In genomic region chr7:24286090-24286489, GRCm38 (mm10) we compare ENCODE assay signal across 17 mouse cellular contexts. TPM values are rescaled to one million over a fixed set of nuclear protein-coding genes. Genes with fewer than 3 reads are reported as not detected.
A peak's percentile ranks its signal among the peaks of the same experiment; 100 is the strongest.
DNase-seq lines count a peak whose midpoint lies in the region; ATAC-seq and TF ChIP-seq lines count a peak whose summit lies in the region.
"Had no signal": no experiment of that assay in that cellular context is flagged by ENCODE, and none has a peak within 500 bp of the region (broad histone marks: within the 10 kb centered on the region; RNA-seq: fewer than 3 reads in every experiment).

No protein-coding gene starts in this region.

- no peaks in the 10 kb centered on the region for H3K27me3 ChIP-seq in lung, embryonic 14.5 days (ENCODE audit: insufficient read depth, low read length)
- no peaks in the 10 kb centered on the region for H3K27me3 ChIP-seq in hindbrain, embryonic 10.5 days (ENCODE audit: insufficient read depth, poor library complexity, severe bottlenecking)
- H3K27me3 ChIP-seq: embryonic facial prominence, embryonic 12.5 days; limb, embryonic 12.5 days had no signal

- intact Hi-C loops in heart, postnatal 25 days (cut with DNase I) = loop anchor here (5.0 kb wide), 1 partner anchor 319 kb away; no protein-coding TSS in a partner anchor
- intact Hi-C loops in left cerebral cortex, postnatal 4 days (cut with DNase I) = loop anchor here (10.0 kb wide), 1 partner anchor 321 kb away; no protein-coding TSS in a partner anchor

- 48% methylated on average over 4 of the region's 4 CpGs for WGBS in lung, embryonic 14.5 days
- 44% methylated on average over 4 of the region's 4 CpGs for WGBS in lung, adult 2 months
- whole genome bisulfite sequencing in hindbrain, embryonic 10.5 days = 46% methylated on average over 4 of the region's 4 CpGs

- no peak overlapping the region for H3K27ac ChIP-seq in lung, embryonic 14.5 days (ENCODE audit: low read depth)
- no peak overlapping the region for H3K27ac ChIP-seq in hindbrain, embryonic 10.5 days
- H3K27ac ChIP-seq: embryonic facial prominence, embryonic 12.5 days; limb, embryonic 12.5 days had no signal

- no peak for TF ChIP-seq POLR2A in lung, adult 2 months (IDR thresholded peaks at IDR 0.05; ENCODE audit: borderline replicate concordance, extremely low read depth, low read depth, low read length)

- peaks cover 20% of the 10 kb centered on the region for H3K36me3 ChIP-seq in lung, embryonic 14.5 days (ENCODE audit: insufficient read depth)
- H3K36me3 ChIP-seq in hindbrain, embryonic 10.5 days = peaks cover 44% of the 10 kb centered on the region

- no peak overlapping the region for H3K4me3 ChIP-seq in lung, embryonic 14.5 days (ENCODE audit: low read depth, low read length)
- H3K4me3 ChIP-seq in lung, adult 2 months (replicated peaks; ENCODE audit: extremely low read depth, low read depth, low read length) = no peak overlapping the region
- no peak overlapping the region for H3K4me3 ChIP-seq in hindbrain, embryonic 10.5 days
- H3K4me3 ChIP-seq: embryonic facial prominence, embryonic 12.5 days; limb, embryonic 12.5 days had no signal

- H3K4me1 ChIP-seq in lung, embryonic 14.5 days (ENCODE audit: insufficient read depth) = no peaks in the 10 kb centered on the region
- no peaks in the 10 kb centered on the region for H3K4me1 ChIP-seq in lung, adult 2 months (ENCODE audit: control insufficient read depth, insufficient read depth, low read length)
- H3K4me1 ChIP-seq in hindbrain, embryonic 10.5 days (replicated peaks) = no peaks in the 10 kb centered on the region
- H3K4me1 ChIP-seq: embryonic facial prominence, embryonic 12.5 days; limb, embryonic 12.5 days had no signal

- ATAC-seq in lung, embryonic 14.5 days (ENCODE audit: insufficient read depth) = no peak
- ATAC-seq: forebrain, embryonic 14.5 days had no signal

- H3K9me3 ChIP-seq in lung, embryonic 14.5 days (ENCODE audit: low read depth, low read length) = no peaks in the 10 kb centered on the region
- peaks cover 21% of the 10 kb centered on the region; the same call in 1 of the 2 replicates for H3K9me3 ChIP-seq in hindbrain, embryonic 10.5 days
- H3K9me3 ChIP-seq: embryonic facial prominence, embryonic 12.5 days had no signal

- no peak overlapping the region for H3K4me2 ChIP-seq in lung, embryonic 14.5 days
- H3K4me2 ChIP-seq: embryonic facial prominence, embryonic 12.5 days; limb, embryonic 12.5 days had no signal

- H3K9ac ChIP-seq in lung, embryonic 14.5 days = no peak overlapping the region
- H3K9ac ChIP-seq: embryonic facial prominence, embryonic 12.5 days; limb, embryonic 12.5 days had no signal

- peak; percentile 13 for DNase-seq in heart, adult 11 months
- no peak for DNase-seq in heart, postnatal 25 days (ENCODE audit: low spot score)
- DNase-seq in lung, embryonic 14.5 days = peak; percentile 15
- no peak for DNase-seq in lung, adult 2 months
- DNase-seq in R1 (ENCODE audit: low read depth, low spot score) = peak; percentile 43
- peak; percentile 26 for DNase-seq in retina, postnatal 1 day
- DNase-seq in hindbrain, embryonic 10.5 days (ENCODE audit: low spot score) = no peak
- DNase-seq in left cerebral cortex, postnatal 4 days = no peak
- DNase-seq: cerebellum, adult 9-10 months; kidney, adult 9 months; layer of hippocampus, adult 9-11 months; lung, postnatal 14 days had no signal

- peak; percentile 26 for TF ChIP-seq CTCF in lung, embryonic 14.5 days (IDR thresholded peaks at IDR 0.05; ENCODE audit: low read depth)
- TF ChIP-seq CTCF in lung, adult 2 months (IDR thresholded peaks at IDR 0.05; ENCODE audit: insufficient read depth, low read length) = no peak

RNA-seq across cellular contexts. Expression of gene Zfp61, which starts 14.9 kb away (rescaled TPM):
- 1 to 10 TPM; 3.1 to 4.5 TPM for total RNA-seq in heart, postnatal 25 days (2021)
- 32.1 and 32.4 TPM in 2 replicates for polyA plus RNA-seq in lung, embryonic 14.5 days (2014; fragmentation: Nextera tagmentation; extraction: Ambion mirVana)
- 5.1 and 8.7 TPM in 2 replicates for polyA plus RNA-seq in lung, adult 2 months (2012; rRNA removed)
- 35.4 and 40.3 TPM in 2 replicates for polyA plus RNA-seq in hindbrain, embryonic 10.5 days (2016; fragmentation: Nextera tagmentation; extraction: Ambion mirVana)
- 10 to 100 TPM; 26.4 to 28.8 TPM for total RNA-seq in left cerebral cortex, postnatal 4 days (2021)

RNA-seq across cellular contexts. Expression of gene Zfp93, which starts 15.9 kb away (rescaled TPM):
- total RNA-seq in heart, postnatal 25 days (2021) = 1 to 10 TPM; 3.2 to 3.7 TPM
- 8.4 and 8.6 TPM in 2 replicates for polyA plus RNA-seq in lung, embryonic 14.5 days (2014; fragmentation: Nextera tagmentation; extraction: Ambion mirVana)
- polyA plus RNA-seq in lung, adult 2 months (2012; rRNA removed) = 1.5 and 1.6 TPM in 2 replicates
- polyA plus RNA-seq in hindbrain, embryonic 10.5 days (2016; fragmentation: Nextera tagmentation; extraction: Ambion mirVana) = 6.0 TPM in 2 replicates
- total RNA-seq in left cerebral cortex, postnatal 4 days (2021) = 1 to 10 TPM; 8.3 TPM

RNA-seq across cellular contexts. Expression of gene Zfp94, which starts 30.4 kb away (rescaled TPM):
- total RNA-seq in heart, postnatal 25 days (2021) = 1 to 10 TPM; 1.8 to 2.5 TPM
- 8.6 and 9.8 TPM in 2 replicates for polyA plus RNA-seq in lung, embryonic 14.5 days (2014; fragmentation: Nextera tagmentation; extraction: Ambion mirVana)
- 3.9 and 9.0 TPM in 2 replicates for polyA plus RNA-seq in lung, adult 2 months (2012; rRNA removed)
- 10.8 and 13.2 TPM in 2 replicates for polyA plus RNA-seq in hindbrain, embryonic 10.5 days (2016; fragmentation: Nextera tagmentation; extraction: Ambion mirVana)
- 10 to 100 TPM; 12.3 to 13.4 TPM for total RNA-seq in left cerebral cortex, postnatal 4 days (2021)

RNA-seq across cellular contexts. Expression of gene Zfp108, which starts 31.5 kb away (rescaled TPM):
- 1 to 10 TPM; 1.7 to 1.8 TPM for total RNA-seq in heart, postnatal 25 days (2021)
- 3.3 and 4.7 TPM in 2 replicates for polyA plus RNA-seq in lung, embryonic 14.5 days (2014; fragmentation: Nextera tagmentation; extraction: Ambion mirVana)
- polyA plus RNA-seq in lung, adult 2 months (2012; rRNA removed) = 0.76 and 0.83 TPM in 2 replicates
- polyA plus RNA-seq in hindbrain, embryonic 10.5 days (2016; fragmentation: Nextera tagmentation; extraction: Ambion mirVana) = 2.3 and 2.6 TPM in 2 replicates
- 1 to 10 TPM; 6.4 to 7.3 TPM for total RNA-seq in left cerebral cortex, postnatal 4 days (2021)

RNA-seq across cellular contexts. Expression of gene Tescl, which starts 47.6 kb away (rescaled TPM):
- not detected for total RNA-seq in heart, postnatal 25 days (2021)
- not detected in 2 replicates for polyA plus RNA-seq in lung, embryonic 14.5 days (2014; fragmentation: Nextera tagmentation; extraction: Ambion mirVana)
- 0.58 and 2.0 TPM in 2 replicates for polyA plus RNA-seq in lung, adult 2 months (2012; rRNA removed)
- 0.25 TPM in 1 of 2 replicates, not detected in the other for polyA plus RNA-seq in hindbrain, embryonic 10.5 days (2016; fragmentation: Nextera tagmentation; extraction: Ambion mirVana)
- under 1 TPM in 1 of 2 experiments, not detected in 1; 0.46 TPM for total RNA-seq in left cerebral cortex, postnatal 4 days (2021)
- total RNA-seq: hematopoietic stem cell, adult 5-6 weeks; neutrophil, adult 5-6 weeks had no signal

Comparison
In these comparisons a context has a peak if more than half of its experiments do, and no peak if none do; other contexts are left out.
1. DNase-seq: peak in heart, adult 11 months (single experiment), lung, embryonic 14.5 days (single experiment), R1 (single experiment) and retina, postnatal 1 day (single experiment); none in heart, postnatal 25 days (single experiment), lung, adult 2 months (single experiment), hindbrain, embryonic 10.5 days (single experiment) and left cerebral cortex, postnatal 4 days (single experiment).